Mouse (Mus musculus) left cerebral cortex, postnatal 14 days (tissue): ENCODE results near the gene Sirt4. TPM values are rescaled to one million over a fixed set of nuclear protein-coding genes. Genes with fewer than 3 reads are reported as not detected.
"Not testable (repeated sequence)": the region's sequence is repeated elsewhere in the genome, so short reads cannot be mapped to it uniquely, and the experiment has no call there.

Source experiments
- DNase-seq, 2 experiments: peaks; one replicate each; pipeline ENCODE4 v3.0.0; 2021 to 2022; ENCODE audit warnings: low spot score in 2 of 2, mixed read lengths in 1 of 2
- intact Hi-C: fragments of 180-260 bp; cut with DNase I; formaldehyde crosslinking; loops from one replicate; pipeline ENCODE4 v1.15.1; 2025
- total RNA-seq, 2 experiments: library from RNA; stranded (reverse); gene quantifications; 2 replicates each; pipeline ENCODE4 v1.2.3; 2021

The Sirt4 gene
- total RNA-seq, 2 experiments from 2014 or later: 27.4 to 27.7 TPM

DNA sequence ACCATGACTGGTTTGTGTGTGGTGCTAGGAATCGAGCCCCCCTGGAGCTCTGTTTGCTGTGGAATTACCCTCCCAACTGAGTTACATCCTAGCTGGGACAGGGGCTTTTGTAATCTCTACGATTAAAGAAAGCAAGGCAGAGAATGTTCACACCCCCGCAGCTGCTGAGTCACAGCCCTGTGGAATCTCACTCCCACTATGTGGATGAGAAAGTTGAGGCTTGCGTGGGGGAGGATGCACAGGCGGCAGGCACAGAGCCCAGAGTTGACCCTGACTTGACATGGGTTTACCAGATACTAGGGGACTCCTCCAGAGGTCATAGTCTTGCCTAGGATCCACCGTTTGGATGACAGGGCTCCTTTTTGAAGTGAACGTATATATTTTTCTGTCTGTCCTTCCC is 12.5 kb upstream of the Sirt4 start:
- DNase-seq: no peak
- intact Hi-C loops: no loop called here

DNA sequence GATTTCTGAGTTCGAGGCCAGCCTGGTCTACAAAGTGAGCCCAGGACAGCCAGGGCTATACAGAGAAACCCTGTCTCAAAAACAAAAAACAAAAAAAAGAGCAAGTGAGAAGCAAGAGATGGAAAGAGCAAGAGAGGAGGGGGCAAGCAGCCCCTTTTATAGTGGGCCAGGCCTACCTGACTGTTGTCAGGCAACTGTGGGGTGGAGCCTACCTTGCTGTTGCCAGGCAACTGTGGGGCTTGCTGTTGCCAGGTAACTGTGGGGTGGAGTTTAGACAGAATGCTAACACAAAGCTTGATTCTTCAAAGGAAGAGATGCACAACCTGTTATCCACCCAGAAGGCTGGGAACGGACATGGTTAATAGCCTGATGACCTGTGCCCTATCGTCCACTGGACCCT is 11.1 kb upstream of the Sirt4 start:
- DNase-seq, intact Hi-C loops: not testable (repeated sequence)

GRCm38 (mm10) chr5:115493441-115493840 is 8.9 kb upstream of the Sirt4 start:
- intact Hi-C loops: no loop called here
- DNase-seq: no peak

- DNase-seq: peak in 1 of 2 experiments; percentile 70
- intact Hi-C loops: no loop called here
Measured at GRCm38 (mm10) chr5:115492711-115493335, 8.3 kb upstream of the Sirt4 start.

DNA sequence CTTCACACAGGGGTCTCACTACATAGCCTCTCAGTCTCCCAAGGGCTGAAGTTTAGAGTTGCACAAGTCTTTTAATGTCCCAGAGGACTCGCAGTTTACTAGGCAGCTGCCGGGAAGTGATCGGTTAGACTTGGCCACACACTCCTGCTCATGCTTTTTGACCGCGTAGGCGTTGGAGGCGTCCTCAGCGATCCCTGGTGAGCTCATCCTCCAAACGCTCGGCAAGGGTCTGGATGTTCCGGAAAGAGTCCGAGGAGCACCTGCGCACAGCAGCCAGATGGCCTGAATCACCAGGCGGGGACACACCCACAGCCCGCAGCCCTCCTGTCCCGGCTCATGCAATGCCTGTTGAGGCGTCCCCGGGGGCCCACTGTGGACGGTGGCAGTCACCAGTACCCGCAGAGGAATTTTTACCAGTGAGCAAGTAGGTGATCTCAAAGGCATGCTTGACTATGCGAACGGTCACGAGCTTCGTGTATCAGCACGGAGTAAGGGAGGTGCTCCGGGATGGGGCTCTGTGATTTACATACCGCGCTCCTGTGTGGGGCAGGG is 7.3 kb upstream of the Sirt4 start:
- intact Hi-C loops: no loop called here
- no peak for DNase-seq

- intact Hi-C loops: no loop called here
- DNase-seq: no peak
Measured at GRCm38 (mm10) chr5:115491076-115491475, 6.6 kb upstream of the Sirt4 start.

DNA sequence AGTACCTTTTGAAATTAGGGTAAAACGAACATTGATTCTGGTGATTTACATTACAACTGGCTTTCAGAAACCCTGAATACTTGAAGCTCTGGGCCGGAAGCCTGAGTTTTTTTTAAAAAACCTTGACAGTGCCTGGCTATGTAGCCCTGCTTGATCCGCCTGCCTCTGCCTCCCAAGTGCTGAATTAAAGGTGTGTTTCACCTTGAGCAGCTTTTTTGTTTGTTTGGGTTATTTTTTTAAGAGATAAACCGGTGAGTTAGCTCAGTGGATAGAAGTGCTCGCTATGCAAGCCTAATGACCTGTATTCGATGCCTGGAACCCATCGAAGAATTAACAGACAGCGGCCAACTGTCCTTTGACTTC is 6.1 kb upstream of the Sirt4 start:
- DNase-seq: no peak
- intact Hi-C loops: no loop called here

GRCm38 (mm10) chr5:115489699-115490637 is 5.4 kb upstream of the Sirt4 start:
- peak; percentile 82 to 91 for DNase-seq
- intact Hi-C loops: no loop called here

GRCm38 (mm10) chr5:115488841-115489698 is 4.5 kb upstream of the Sirt4 start:
- intact Hi-C loops: no loop called here
- DNase-seq: peak; percentile 79 to 90

DNA sequence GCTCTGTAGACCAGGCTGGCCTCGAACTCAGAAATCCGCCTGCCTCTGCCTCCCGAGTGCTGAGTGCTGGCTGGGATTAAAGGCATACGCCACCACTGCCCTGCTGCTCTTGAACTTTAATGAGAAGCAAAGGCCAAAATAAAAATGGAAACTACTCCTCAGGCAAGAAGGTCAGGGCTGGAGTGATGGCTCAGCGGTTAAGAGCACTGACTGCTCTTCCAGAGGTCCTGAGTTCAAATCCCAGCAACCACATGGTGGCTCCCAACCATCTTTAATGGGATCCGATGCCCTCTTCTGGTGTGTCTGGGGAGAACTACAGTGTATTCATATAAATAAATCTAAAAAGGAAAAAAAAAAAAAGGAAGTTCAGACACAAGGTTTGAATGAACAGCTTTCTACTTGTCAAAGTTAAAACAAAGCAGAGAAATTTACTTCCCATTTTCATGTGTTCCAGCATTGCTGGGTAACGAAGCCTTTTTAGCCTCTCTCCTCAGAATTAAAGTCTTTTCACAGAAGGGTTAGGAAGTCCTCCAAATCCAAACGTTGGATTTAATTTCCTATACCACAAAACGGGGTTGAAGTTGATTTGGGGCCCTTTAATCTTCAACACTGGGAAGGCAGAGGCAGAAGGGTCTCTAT is 3.5 kb upstream of the Sirt4 start:
- intact Hi-C loops: no loop called here
- DNase-seq: no peak

DNA sequence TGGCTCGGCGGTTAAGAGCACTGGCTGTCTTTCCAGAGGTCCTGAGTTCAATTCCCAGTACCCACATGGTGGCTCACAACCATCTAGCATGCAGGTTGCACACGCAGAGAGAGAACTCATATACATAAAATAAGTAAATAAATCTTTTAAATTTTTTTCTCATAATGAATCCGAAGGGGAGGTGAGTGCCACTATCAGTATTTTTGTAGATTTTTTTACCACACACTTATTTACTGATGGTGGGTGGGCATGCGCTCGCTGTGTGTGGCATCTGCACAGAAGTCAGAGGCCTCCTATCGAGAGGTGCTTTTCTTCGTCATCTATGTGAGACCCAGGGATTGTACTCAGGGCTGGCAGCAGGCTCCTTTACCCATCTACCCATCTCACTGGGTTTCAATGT is 2.8 kb upstream of the Sirt4 start:
- no peak for DNase-seq
- intact Hi-C loops: no loop called here

GRCm38 (mm10) chr5:115486726-115487125 is 2.2 kb upstream of the Sirt4 start:
- intact Hi-C loops: no loop called here
- no peak for DNase-seq

DNA sequence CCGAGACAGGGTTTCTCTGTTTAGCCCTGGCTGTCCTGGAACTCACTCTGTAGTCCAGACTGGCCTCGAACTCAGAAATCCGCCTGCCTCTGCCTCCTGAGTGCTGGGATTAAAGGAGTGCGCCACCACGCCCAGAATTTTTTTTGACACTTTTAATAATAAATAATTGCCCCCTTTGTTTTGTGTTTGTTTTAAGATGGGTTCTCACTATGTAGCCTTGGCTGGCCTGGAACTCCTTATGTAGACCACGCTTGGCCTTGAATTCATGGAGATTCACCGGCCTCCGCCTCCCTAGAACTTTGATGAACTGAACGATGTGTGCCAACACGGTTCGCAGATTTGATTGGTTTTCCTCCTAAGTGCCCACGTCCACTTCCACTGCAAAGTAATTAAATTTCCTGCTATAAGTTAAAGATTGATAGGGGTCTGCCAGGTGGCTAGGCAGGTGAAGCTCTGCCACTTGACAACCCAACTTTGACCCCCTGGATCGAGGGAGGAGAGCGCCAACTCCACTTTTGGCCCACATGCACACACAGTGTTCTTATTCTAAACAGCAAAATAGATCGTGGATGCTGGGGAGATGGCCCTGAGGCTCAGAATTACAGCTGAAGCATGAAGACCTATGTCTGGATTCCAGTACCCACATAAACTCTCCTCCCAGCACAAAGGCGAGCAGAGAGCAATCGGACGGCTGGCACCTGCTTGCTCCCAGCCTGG is 1.1 kb upstream of the Sirt4 start:
- no peak for DNase-seq
- intact Hi-C loops: no loop called here

DNA sequence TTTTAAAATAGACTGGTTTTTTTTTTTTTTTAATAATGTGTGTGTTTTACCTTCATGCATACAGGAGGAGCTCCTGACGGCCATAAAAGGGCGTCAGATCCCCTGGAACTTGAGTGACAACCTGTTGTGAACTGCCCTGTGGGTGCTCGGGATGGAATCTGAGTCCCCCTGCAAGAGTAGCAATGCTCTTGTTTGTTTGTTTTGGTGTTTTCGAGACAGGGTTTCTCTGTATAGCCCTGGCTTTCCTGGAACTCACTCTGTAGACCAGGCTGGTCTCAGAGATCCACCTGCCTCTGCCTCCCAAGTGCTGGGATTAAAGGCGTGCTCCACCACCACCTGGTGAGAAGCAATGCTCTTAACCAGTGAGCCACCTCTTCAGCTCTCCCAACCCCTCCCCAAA is 471 bp upstream of the Sirt4 start:
- no peak for DNase-seq
- intact Hi-C loops: no loop called here

- DNase-seq: no peak
- intact Hi-C loops: no loop called here
Measured at GRCm38 (mm10) chr5:115483385-115483784, 1.1 kb downstream of the Sirt4 start.

DNA sequence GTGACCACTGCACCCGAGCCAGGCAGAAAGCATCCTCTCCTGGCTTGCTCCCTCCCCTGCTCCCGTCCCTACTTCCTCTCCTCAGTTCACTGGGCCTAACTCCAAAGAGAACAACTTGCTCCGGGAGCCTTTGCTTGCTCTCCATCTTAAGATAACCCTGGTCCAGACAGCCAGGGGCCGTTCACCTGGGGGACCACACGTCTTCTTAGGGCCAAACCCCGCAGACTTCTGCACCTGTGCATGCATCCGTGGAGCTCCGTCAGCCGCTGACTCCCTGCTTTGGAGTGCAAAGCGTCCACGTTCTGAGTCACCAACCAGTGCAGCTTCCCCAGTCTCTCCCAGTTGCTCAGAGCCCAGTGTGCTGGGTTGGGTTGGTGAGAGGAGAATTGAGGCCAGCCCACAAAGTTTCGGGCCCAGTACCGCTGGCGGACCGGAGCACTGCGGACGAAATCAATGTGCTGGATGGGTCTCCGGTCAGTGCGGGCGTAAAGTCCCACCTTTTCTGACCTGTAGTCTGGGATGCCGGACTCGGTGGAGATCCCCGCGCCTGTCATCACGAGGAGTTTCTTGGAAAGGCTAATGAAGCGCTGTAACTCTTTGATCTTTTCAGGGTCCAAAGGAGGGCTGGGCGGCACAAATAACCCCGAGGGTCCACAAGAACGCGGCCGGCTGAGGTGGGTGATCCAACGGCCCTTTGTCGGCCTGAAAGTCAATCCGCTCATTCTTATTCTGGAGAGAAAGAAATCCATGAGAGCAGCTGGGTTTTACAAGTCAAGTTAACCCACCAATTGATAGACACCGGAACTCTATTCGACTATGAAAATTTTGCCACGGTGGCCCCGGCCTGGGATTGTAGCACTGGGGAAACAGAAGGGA is 1.9 kb downstream of the Sirt4 start:
- intact Hi-C loops: no loop called here
- no peak for DNase-seq

DNA sequence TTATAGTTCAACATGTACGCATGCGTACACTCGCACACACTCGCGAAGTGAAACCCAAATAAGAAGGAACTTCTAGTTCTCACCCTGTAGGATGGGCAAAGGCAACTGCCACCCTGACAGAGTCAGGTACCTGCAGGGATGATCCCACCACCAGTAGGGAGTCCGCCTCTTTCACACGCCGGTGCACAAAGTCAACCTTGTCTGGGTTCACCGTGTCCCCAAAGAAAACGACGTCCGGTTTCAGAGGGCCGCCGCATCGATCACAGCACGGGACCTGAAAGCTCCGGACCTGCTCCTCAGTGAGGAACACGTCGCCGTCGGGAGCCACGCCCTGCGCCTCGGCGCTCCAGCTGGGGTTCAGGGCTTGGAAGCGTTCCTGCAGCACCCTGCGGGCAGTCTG is 4.4 kb downstream of the Sirt4 start:
- intact Hi-C loops: no loop called here
- no peak for DNase-seq

DNA sequence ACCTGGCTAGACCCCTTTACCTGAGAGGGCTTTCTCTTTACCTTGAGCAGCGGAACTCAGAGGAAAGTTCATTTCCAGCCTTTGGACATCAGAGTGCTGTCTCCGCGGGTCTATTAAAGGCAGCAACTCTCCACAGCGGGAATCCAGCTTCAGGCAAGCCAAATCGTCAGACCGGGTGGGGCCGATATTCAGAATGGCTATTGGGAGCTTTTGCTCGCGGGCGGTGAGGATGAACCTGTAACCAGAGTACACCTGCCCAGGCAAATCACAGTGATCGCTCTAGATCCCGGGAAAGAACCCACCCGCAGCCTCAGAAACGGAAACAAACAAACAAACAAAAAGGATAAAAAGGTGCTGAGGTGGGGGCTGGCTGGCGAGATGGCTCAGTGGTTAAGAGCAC is 5.0 kb downstream of the Sirt4 start:
- intact Hi-C loops: no loop called here
- no peak for DNase-seq
